Mouse (Mus musculus) liver (tissue): ENCODE results near the gene Ttc9.

Experiments
- DNase-seq: peaks from one replicate; pipeline ENCODE4 v3.0.0-alpha.2; 2020; ENCODE audit warnings: mixed read lengths

Ttc9 gene

GRCm38 (mm10) chr12:81662076-81662475 lies 31.0 kb downstream of the Ttc9 start:
- DNase-seq: no peak

- DNase-seq: no peak
Measured at GRCm38 (mm10) chr12:81663116-81663515, 32.1 kb downstream of the Ttc9 start.

DNA sequence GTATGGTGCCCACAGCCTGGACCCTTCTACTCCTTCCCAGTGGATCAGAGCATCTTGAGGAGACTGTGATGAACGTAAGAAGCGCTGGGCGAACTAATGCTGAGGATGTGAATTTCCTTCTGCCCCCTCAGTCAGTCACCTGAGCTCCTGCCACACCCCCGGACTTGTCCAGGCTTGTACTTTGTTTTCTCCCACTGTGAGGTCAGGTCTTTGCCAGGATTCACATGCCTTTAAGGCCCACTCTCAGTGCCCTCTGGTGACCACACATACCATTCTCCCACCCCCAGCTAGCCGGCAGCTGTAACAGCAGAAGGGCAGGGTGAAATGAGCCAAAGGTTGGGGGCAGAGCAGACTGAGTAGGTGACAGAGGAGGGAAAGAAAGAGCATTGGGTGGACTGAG lies 32.9 kb downstream of the Ttc9 start:
- DNase-seq: no peak

GRCm38 (mm10) chr12:81668406-81668805 lies 37.4 kb downstream of the Ttc9 start:
- DNase-seq: no peak

- DNase-seq: no peak
Measured at GRCm38 (mm10) chr12:81675557-81675956, 44.5 kb downstream of the Ttc9 start.

- no peak for DNase-seq
Measured at GRCm38 (mm10) chr12:81679807-81680529, 48.9 kb downstream of the Ttc9 start.

GRCm38 (mm10) chr12:81683395-81683794 lies 52.3 kb downstream of the Ttc9 start:
- no peak for DNase-seq

- DNase-seq: no peak
Measured at GRCm38 (mm10) chr12:81684096-81684495, 53.0 kb downstream of the Ttc9 start.

DNA sequence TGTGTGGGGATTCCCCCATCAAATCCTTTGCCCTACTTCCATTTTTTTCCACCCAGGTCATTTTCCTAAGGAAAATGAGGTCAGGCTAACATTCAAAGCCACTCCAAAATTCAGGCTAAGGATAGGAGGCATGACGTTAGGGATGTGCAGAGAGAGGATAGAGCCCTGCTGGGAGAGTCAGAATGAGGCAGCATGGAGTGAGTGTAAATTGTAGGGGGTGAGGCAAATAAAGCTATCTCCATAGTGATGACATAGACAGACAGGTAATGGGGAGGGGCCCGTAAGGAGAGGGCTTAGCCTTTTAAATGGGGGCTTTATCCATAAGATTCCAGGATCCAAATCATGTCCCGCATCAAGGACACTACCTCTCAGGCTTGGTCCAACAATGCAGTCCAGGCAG lies 54.9 kb downstream of the Ttc9 start:
- DNase-seq: no peak

DNA sequence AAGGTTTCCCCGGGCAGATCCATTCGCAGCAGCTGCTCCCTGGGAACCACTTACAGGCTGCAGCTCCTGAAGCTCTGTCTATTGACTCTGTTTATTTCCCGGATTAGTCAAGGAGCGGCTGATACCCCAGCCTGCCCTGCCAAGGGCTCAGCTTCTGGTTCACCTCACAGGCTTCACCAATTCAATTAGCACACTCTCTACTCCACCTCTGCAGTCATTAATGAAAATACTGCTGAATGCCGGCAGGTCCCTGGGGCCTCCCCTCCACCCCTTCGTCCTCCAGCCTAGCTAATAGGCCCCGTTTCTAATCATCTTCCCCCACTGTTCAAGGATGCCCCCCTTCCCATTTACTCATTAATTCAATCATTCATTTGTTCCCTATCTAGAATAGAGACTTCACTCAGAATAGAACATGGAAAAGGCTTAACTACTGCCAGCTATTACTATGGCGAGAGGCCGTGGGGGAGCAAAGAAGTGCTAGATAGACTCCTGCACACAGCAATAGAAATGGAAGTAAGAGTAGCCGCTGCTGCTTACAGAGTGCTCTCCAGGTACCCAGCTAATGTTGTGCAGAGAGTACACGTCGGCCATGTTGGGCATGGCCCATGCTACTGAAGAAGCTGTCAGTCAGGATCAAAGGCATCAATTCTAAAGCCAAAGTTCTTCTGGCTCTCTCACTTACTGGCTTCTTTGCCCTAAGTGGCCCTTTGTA lies 55.5 kb downstream of the Ttc9 start:
- no peak for DNase-seq

DNA sequence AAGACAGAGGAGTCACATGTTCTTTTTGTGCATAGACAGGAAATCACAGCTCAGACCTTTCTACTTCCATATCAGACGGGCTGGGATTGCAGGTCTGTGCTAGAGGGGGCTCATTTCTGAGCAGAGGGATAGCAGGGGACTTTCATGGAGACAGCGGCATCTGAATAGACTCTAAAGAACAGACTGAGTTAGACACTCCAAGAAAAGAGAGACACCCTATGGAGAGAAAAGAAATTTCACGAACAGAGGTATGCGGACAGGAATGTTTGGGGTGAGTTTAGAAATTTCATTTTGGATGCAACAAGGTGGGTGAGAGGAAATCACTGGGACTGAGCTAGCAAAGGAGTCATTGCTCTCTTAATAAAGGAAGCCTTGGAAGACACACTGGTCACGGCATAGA lies 56.8 kb downstream of the Ttc9 start:
- DNase-seq: no peak

GRCm38 (mm10) chr12:81688537-81688936 lies 57.5 kb downstream of the Ttc9 start:
- DNase-seq: no peak

- no peak for DNase-seq
Measured at GRCm38 (mm10) chr12:81689505-81690056, 58.5 kb downstream of the Ttc9 start.

GRCm38 (mm10) chr12:81690111-81690510 lies 59.1 kb downstream of the Ttc9 start:
- no peak for DNase-seq

- DNase-seq: no peak
Measured at GRCm38 (mm10) chr12:81690751-81691150, 59.7 kb downstream of the Ttc9 start.

DNA sequence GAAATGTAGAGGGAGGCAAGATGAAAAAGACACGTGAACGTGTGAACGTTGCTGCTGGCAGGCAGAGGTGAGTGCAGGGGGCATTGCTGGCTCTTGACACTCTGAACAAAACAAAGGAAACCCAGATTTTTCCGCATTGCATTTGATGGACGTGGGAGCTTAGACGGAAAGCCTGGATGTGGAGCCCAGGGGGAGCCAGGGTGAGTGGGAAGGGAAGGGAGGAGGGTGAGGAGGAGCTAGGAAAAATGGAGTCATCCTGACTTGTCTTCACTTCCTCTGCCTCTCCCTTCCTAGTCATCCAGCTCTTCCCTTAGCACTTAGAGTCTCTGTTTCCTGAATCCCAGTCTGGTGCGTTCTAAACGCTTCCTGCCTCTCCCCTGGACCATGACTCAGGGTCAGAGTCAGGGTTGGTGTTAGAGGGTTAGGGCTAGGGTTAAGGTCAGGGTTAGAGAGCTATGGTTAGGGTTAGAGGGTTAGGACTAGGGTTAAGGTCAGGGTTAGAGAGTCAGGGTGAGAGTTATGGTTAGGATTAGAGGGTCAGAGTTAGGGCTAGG lies 60.2 kb downstream of the Ttc9 start:
- DNase-seq: no peak

GRCm38 (mm10) chr12:81698011-81698410 lies 67.0 kb downstream of the Ttc9 start:
- no peak for DNase-seq

- no peak for DNase-seq
Measured at GRCm38 (mm10) chr12:81702903-81703302, 71.9 kb downstream of the Ttc9 start.

DNA sequence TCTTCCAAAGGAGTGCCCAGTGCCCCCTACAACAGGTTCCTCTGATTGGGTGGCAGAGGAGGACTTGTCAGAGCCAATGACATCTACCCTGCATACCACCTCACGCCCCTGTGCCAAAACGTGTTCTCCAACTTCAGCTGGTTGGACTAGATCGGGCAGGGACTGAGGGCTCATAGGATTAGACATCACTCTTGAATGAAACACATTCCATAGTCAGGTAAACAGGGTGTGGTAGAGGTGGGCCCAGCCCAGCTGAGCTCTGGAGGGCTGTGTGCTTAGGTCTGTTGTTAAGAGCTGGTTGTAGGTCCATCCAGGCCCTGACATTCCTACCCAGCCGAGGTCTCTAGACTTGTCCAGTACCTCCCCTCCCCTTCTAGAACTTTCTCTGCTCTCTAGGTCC lies 81.6 kb downstream of the Ttc9 start:
- DNase-seq: no peak
